Mouse (Mus musculus): ENCODE data around the gene Tll2. TPM values are rescaled to one million over a fixed set of nuclear protein-coding genes. Genes with fewer than 3 reads are reported as not detected.

Gene Tll2
- polyA plus RNA-seq, 1 experiment from 2014 or later = 0.03 TPM

DNA sequence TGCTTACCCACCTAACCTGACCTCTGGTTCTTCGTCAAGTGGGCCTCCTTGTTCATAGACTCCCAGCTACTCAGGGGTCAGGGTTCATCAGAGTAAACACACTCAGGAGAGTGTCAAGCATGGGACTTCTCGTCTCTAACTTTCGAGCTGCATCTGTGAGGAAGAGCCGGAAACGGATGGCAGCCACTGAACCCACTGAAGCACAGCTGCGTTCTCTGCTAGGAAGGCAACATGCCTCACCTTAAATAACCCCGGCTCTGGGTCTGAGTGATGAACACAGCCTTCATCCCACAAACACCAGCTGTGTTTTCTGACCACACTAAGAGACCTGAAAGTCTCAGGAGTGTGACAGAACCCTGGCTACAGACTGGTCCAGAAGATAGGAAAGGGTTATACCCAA lies 167.5 kb downstream of the Tll2 start:
- Histone ChIP-seq H3K9ac (no peak overlapping the region), H3K27ac (no peak overlapping the region), H3K9me3 (replicated peaks) (no peaks in the 10 kb centered on the region), H3K4me3 (replicated peaks) (no peak overlapping the region), H3K4me1 (no peaks in the 10 kb centered on the region), H3K36me3 (no peaks in the 10 kb centered on the region), H3K4me2 (no peak overlapping the region), H3K27me3 (no peaks in the 10 kb centered on the region)
- 77% methylated on average over 7 of the region's 7 CpGs for WGBS
- ATAC-seq (replicated peaks; ENCODE audit: low FRiP score) = no peak

DNA sequence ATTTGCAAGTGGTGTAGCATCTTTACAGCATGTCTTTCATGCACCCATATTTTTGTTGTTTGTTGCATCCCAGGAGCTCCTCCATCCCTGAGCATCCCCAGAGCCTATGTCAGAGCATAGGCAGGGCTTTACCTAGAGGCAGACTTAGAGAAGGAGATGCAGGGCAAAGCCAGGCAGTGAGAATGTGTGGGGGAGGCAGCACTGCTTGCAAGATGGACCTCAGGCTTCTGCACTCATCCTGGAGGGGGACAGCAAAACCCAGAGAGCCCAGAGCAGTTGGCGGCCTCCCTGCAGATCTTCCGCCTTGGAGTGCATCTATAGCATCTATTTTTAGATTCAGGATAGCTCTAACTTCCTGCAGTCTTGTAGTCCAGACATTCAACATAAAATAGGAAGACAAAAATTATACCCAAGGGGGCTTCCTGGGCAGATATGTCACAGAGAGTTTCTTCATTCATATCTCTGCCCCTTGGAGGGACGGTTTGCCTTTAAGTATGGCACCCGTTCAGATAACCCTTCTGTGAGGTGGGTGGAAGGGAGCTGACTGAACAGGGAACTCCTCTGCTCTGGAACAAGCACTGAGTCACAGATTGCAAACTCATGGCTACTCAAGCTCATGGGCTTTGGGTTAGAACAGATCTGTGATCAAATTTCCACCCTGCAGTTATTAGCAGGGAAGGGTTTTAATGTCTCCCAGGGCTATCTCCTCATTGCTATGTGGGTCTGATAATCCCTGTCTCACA lies 170.7 kb downstream of the Tll2 start:
- H3K27ac ChIP-seq = no peak overlapping the region
- no peak for ATAC-seq (replicated peaks; ENCODE audit: low FRiP score)
- H3K27me3 ChIP-seq = no peaks in the 10 kb centered on the region
- H3K4me3 ChIP-seq (replicated peaks) = no peak overlapping the region
- H3K36me3 ChIP-seq = no peaks in the 10 kb centered on the region
- no peak overlapping the region for H3K9ac ChIP-seq
- no peaks in the 10 kb centered on the region for H3K9me3 ChIP-seq (replicated peaks)
- no peaks in the 10 kb centered on the region for H3K4me1 ChIP-seq
- WGBS = 73% methylated on average over 4 of the region's 4 CpGs
- no peak overlapping the region for H3K4me2 ChIP-seq

Other genes starting within 250 kb of the Tll2 start
- 12.6 and 15.6 TPM in 2 replicates for gene Blnk, start 212.3 kb downstream of the Tll2 start, polyA plus RNA-seq (2015; fragmentation: Nextera tagmentation; extraction: Ambion mirVana)
- 0.27 TPM in 1 of 2 replicates, not detected in the other for gene Dntt, start 177.6 kb downstream of the Tll2 start, polyA plus RNA-seq (2015; fragmentation: Nextera tagmentation; extraction: Ambion mirVana)
- not detected in 2 replicates for gene Opalin, start 129.7 kb downstream of the Tll2 start, polyA plus RNA-seq (2015; fragmentation: Nextera tagmentation; extraction: Ambion mirVana)
- gene Tm9sf3, start 57.2 kb upstream of the Tll2 start, polyA plus RNA-seq (2015; fragmentation: Nextera tagmentation; extraction: Ambion mirVana) = 137 and 149 TPM in 2 replicates
- 1.7 and 2.2 TPM in 2 replicates for gene Pik3ap1, start 178.3 kb upstream of the Tll2 start, polyA plus RNA-seq (2015; fragmentation: Nextera tagmentation; extraction: Ambion mirVana)